Mouse (Mus musculus) c-Kit-positive CD71-positive TER-119-positive erythroid progenitor cells, embryonic 14.5 days (primary cell): ENCODE results near the gene Dpep1.
A peak's percentile ranks its signal among the peaks of the same experiment; 100 is the strongest.
"Not testable (repeated sequence)": the region's sequence is repeated elsewhere in the genome, so short reads cannot be mapped to it uniquely, and the experiment has no call there.

Experiments used
- DNase-seq: peaks from one replicate; pipeline ENCODE4 v3.0.0-alpha.2; 2013; ENCODE audit warnings: low spot score

Gene Dpep1

DNA sequence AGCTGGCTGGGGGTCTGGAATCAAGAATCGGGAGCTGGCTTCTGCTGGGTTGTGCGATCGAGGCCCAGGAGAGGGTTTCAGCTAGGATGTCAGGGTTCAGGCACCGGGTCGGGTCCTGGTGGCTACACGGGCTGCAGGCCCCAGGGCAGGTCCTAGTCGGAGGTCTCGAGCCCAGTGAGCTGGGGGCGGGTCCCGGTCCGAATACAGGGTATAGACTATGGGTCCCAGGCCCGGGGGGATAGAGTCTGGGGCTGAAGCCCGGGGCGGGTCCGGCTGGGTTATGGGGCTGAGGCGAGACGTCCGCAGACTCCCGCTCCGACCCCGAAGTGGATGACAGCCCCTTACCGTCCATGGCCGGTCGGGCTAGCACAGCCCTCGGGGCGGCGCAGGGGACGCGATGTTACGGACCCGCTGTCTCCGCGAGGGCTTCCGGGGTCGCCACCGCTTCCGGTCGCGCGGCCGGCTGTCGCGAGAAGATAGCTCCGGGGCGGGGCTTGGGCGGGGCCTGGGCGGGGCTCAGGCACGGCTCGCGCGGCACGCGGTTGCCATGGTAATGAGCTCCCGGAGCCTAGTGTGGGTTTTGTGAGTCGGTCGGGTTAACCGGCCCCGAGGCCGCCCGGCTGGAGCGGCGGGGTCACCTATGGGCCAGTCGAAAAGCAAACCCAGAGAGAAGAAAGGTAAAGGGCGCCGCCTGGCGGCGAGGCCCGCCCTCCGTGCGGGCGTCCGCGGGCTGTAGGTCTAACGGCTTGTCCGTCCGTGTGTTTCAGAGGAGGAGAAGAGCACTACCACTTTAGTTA lies 26.5 kb downstream of the Dpep1 start, which contains the start of the genes Chmp1a and Spata33:
Chmp1a (minus strand) TSS at position 443 of the 797 bp plus-strand sequence.
Spata33 (plus strand) TSS at position 512 of the 797 bp plus-strand sequence.
- DNase-seq: peak; percentile 89

DNA sequence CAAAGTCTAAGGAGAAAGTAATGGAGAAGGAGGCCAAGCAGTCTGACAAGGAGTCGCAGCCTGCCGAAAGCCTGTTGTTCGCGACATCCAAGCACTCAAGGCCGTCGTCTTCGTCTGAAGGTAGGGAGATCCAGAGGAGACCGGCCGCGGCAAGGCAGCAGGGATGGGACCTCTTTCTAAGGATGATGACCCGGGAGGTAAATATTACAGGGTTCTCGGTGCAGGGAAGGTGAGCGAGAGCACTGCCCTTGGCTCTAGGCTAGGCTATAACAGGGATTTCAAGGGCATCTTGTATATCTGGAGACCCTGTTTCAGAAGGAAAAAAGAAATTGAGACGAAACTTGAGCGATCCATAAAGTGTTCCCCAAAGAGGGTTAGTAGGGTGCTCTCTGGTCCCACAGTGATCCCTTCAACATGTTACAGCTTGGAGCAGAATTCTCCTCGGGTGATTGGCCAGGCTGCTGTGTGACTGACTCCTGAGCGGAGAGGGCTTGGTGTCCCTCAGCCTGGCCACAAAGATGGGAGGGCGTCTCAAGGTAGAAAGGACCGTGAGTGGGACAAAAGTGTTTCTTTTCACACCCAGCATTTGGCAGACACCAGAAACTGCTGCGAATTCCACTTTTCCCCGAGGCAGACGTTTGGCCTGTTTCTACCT lies 27.2 kb downstream of the Dpep1 start:
- DNase-seq: no peak

DNA sequence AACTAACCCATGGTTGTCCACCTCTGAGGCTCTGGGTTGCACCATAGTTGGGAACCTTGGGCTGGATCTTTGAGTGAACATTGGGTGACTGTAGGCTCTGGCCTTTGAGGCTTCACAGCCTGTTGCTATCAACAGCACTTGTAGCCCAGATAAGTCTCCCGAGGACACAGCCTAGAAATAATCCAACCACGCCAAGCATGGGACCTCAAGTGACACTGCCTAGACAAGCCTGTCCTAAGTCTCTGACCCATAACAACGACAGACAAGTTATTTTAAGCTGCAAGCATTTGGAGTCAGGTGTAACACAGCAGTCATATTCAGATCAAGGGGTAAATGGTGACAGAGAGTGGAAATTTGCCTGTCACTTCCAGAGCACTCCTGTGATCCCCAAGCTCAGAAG lies 29.4 kb downstream of the Dpep1 start:
- DNase-seq: no peak

DNA sequence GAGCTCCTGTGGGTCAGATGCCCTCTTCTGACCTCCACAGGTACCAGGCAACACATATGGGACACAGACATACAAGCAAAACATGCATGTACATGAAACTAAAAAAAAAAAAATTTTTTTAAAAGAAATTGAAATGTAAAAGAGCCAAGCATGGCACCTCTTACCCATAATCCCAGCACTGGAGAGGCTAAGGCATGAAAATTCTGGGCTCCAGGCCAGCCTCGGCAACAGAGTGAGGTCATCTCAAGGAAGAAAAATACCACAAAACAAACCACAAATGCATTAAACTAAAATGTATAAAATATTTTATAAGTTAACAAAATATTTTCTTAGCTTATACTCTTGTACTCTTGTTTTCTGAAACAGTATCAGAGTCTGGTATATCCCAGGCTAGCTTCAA lies 34.9 kb downstream of the Dpep1 start:
- DNase-seq: no peak

DNA sequence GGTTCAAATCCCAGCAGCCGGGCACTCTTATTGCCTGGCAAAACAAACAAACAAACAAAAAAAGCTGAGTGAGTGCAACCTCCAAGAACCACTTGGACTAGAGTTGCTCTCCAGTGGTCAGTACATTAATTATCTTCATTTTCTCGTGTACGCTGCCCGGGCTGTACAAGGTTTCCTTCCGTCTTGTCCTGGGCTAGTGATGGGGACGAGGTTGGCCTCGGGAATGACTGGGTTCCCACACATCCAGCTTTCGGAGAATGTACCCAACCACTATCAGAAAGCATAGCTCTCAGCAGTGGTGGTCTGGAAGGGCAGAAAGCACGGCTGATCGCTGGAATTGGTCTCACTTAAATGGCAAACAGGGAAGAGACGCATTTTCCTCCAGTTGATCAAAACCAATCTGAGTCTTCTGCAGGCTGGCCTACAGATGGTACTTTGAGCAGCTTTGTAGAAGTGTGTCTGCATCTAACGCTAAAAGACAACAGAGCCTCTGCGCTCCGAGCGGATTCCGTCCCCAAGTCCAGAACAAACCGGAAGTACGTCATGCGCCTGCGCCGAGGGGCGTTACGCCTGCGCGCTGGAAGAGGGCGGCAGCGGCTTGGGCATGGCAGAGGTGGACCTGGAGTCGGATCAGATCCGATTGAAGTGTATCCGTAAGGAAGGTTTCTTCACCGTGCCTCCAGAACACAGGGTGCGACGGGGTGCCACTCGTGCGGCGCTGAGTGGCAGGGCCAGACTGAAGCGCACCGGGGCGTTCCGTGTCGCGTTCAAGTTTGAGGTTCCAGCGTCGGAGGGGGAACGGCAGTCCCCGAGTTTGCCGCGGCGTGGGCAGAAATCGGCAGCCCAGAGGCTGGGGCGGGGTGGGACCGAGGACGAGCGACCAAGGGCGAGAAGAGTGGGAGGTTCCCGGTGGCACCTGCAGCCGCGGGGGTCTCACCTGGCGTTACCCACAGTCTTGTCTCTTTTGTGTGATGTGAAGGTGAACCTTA lies 38.5 kb downstream of the Dpep1 start, which contains the start of gene Cdk10:
Cdk10 (plus strand) TSS at position 565 of the 989 bp plus-strand sequence.
- peak; percentile 90 for DNase-seq

DNA sequence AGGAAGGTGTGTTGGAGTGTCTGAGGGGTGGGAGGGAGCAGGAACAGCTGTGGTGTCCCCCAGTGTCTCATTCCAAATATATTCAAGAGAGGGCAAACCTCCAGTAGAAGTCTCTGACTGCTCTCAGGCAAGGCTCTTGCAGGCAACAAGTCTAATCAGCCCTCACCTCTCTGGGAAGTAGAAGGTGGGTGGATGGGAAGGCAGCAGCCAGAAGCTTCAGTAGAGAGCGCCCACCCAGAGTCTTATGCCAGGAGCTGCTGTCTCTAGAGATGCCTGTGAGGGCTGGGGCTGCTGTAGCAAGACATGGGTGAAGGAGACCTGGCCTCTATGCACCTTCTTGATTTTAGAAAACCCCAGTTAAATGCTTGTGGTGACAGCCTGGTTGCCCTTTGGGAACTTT lies 42.4 kb downstream of the Dpep1 start:
- DNase-seq: no peak

DNA sequence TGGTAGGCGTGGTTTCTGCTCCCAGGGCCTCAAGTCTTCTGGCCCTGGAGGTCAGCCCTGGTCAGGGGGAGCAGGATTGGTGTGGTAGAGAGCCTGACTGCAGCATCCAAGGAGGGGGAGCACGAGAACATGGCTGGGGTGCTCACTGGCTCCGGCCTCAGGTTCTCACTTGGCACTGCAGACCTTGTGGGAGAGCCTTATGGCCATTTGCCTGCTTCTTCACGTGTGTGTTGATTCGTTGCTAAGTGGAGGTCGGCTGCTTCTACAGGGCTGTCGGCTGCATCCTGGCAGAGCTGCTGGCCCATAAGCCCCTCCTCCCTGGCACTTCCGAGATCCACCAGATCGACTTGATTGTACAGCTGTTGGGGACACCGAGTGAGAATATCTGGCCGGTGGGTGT lies 44.3 kb downstream of the Dpep1 start:
- not testable (repeated sequence) for DNase-seq

DNA sequence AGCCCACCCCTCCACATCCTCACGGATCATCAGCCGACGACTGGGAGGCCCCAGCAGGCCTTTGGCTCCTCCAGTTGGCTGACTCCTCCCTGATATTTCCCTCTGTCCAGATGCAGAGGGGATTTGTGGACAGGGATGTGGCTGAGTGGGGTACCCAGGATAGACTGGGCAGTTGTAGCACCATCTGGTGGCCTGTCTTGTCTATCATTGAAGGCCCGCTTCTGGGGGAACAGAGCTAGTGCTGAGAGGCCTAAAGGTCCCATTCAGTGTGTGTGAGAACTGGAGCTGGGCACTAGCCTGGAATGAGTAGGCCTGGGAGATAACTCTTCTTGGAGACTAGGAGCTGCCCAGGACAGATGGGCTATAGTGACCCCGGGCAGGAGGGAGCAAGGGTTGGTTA lies 45.7 kb downstream of the Dpep1 start:
- no peak for DNase-seq

DNA sequence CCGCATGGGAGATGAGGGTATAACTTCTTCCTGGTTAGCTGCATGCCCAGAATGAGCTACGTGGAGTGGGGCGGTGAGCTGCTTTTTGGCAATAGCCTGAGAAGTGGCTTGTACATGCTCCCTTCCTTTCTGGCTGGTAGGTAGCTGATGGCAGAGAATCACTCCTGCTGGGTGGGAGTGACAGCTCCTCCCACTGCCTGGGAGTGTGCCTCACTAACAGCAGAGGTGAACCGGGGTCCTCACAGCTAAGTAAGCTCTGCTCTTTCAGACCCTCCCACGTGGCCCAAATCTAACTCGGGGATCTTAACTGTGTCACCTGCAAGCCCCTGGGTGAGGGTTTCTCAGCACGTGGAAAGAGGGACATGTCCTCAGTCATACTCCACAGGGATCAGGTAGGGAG lies 46.5 kb downstream of the Dpep1 start:
- DNase-seq: no peak

DNA sequence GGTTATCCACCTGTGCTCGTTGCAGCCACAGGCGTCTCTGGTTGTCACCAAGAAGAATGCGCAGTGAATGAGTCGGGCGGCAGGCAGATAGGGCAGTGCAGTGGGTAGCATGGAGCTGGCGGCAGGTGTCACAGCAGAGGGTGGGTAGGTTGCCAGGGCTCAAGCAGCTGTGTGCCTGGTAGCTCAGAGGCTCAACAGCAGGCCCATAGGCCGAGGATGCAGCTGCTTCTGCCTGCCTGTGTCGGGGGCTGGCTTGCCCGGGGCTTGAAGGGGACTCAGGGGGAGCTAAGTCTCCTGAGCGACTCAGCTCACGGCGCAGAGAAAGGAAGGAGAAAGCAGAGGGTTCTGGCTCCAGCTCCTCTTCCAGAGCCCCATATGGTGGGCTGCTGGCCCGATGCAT lies 47.3 kb downstream of the Dpep1 start:
- no peak for DNase-seq

DNA sequence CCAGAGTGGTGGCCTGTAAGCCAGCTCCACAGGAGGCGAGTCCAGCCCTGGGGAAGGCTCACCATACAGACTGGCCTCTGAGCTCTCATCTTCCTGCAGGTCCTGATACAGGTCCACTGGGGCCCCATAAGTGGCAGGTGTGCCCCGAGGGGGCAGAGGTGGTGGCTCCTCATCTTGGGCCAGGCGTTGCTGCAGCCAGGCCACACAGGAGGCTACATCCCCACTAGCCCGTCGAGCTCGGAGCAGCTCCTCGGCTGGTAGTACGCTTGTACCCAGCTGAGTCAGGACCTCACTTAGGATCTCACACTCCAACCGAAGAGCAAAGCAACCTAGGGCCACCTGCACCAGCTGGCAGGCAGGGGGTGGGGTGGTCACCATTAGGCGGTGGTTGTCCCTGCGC lies 47.7 kb downstream of the Dpep1 start:
- no peak for DNase-seq

DNA sequence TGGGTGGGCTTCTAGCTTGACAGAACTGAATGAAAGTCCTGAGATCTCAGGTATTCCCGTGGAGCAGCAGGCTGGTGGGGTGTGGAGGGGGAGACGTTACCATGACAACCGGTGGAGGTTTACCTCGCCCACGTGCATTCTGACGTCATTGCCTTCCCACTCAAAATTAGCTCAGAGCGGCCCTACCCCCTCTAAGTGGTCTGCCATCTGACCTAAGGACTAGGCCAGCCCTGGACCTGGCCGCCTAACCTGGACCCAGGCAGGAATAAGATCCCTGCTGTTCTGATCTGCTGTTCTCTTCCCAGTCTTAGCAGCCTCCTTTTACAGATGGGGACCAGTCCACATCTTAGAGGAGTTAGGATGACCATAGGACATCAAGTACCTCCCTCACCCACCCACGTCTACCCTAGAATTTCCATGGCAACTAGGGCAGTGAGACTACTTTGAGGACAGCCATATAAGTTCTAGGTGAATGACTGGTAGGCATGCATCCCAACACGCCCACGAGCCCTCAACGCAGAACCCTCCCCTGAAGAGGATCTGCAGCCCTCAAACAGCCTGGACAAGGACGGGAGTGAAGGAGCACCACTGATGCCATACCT lies 49.0 kb downstream of the Dpep1 start:
- no peak for DNase-seq

DNA sequence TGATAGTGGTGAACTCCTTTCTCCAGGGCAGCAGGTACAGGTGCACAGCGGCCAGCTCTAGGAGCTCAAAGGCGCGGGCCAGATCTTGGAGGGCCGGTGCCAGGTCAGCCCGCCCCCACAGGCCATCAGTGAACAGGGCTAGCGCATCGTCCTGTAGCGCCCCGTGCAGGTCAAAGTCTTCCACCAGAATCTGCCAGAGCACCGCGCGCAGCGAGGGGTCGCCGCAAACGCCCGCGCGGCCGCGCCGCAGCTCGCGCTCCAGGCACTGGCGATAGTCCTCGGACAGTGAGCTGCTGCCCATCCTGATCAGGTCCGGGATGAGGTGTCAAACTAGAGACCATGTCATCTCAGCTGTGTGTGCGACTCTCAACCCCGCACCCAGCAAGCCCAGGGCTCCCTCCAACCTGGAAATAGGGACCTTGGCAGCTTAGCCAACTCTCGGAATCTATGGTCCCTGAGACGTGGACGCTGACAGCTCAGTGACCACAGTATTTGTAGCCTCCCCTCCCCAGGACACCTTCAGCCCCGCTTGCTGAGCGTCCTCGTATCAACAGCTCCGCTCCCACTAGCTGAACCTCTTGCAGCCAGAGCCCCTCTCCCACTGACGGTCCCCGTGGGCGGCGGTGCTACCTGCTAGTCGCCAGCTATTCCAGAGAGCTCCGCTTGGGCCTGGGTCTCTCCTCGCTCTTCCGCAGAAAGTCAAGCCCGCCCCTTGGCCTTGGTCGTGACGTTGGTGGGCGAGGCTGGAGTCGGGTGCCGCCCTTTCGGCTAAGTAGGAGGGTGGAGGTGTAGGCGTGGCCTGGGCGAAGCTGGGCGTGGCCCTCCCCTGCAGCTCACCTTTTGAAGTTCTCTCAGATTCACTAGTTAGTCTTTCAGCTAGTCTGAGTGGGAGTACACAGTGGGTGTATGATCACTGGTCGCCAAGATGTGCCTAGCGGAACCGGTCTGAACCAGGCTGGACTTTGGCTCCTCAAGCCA lies 49.8 kb downstream of the Dpep1 start, which contains the start of gene Spata2l:
Spata2l (minus strand) TSS at position 714 of the 978 bp plus-strand sequence.
- DNase-seq: peak; percentile 76

DNA sequence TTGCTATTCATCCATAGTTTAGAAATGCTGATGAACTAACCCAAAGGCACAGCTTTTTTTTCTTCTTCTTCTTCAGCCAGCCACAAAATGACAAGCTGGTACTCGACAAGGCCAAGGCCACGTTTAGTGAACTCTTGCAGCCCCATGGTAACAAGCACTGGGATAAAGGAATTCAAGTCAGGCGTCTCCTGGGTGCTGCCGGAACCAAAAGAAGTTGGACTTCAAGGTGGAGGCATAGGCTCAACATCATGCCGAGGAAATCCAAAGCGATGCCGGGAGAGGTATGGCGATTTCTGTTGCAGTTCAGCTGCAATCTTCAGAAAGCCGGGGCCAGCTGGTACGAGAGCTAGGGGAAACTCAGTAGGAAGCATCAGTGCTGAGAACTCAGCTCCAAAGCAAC lies 53.4 kb downstream of the Dpep1 start:
- DNase-seq: no peak

DNA sequence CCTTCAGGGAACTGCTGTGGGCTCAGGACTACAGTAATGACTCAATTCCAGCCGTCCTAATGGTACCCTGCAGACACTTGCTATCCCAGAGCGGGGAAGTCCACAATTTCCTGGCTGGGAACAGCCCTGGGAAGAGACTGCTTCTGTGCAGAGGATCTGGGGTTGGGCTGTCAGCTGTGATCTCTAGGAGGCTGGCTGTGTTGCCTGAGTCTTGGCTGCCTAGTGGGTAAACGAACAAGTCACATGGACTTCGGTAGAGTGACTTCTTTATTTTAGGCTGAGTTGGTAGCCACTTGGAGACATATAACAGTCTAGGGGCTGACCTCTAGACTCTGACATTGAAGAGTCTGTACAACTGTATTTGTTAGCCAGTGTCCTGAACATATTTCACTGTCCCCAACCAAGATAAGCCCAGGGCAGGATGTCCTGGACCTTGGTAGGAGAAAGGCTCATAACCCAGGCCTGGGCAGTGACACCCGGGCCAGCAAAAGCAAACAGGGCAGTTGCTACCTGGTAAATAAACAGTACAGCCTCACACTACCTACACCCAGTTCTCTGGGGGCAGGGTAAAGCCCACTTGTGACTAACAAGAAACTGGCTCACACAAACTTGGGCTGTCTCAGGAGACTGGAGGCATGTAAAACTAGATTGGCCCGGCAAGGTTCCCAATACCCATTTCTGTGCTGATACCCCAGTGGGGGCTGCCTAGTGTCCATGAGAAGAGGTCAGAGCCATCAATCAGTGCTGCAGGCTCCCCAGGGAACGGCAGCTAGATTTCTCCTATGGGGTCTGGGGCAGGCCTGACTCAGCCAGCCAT lies 56.3 kb downstream of the Dpep1 start:
- DNase-seq: no peak

DNA sequence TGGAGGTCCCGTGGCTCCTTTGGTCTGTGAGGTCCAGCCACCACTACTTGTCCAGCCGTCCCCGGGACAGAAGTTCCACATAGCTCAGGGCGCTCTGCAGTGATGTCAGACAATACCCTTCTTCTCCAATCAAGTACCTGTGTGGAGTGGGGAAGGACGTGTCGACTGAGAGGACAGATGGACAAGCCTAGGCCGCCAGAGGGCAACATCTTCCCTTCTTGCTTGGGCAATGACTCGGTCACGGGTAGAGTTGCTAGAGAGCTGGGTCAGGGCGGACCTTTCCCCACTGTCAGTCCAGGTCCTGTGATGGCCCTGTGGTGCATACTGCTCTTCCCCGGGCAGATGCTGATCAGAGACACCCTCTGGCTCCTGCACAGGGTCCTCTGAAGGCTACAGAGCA lies 57.0 kb downstream of the Dpep1 start:
- no peak for DNase-seq

DNA sequence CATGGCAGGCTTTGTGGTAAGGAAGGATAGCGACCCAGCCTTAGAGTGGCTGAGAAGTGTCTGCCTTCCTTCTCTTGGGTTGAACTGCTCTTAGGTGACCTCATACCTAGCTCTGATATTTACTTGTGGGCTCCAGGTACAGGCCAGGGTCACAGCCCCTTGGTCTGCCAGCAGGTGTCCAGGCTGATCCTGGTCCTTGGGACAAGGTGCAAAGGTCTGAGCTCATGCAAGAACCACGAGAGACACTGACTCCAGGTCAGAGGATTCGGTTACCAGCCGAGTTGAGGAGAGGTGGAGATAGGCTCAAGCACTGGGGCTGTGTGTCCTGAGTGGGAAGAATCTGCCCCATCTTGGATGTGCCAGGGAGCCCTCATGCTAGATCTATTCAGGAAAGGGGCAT lies 58.3 kb downstream of the Dpep1 start:
- no peak for DNase-seq

DNA sequence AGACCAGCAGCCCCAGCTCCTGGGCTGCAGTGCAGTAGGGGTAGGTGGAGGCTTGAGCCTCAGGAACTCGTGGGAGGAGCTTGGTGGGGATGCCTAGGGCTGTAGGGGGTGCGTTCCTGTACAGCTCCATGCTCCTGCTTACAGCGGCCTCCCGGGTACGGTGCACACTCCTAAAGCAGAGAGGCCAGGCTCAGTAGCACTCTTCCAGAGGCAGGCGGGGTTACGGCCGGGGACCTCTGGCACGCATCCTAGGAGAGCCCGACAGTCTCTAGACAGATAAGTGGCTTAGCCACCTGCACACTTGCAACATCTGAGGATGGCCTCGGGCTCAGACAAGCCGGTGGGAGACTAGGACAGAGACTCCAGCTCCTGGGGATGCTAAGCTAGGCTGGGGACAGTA lies 59.5 kb downstream of the Dpep1 start:
- DNase-seq: no peak

DNA sequence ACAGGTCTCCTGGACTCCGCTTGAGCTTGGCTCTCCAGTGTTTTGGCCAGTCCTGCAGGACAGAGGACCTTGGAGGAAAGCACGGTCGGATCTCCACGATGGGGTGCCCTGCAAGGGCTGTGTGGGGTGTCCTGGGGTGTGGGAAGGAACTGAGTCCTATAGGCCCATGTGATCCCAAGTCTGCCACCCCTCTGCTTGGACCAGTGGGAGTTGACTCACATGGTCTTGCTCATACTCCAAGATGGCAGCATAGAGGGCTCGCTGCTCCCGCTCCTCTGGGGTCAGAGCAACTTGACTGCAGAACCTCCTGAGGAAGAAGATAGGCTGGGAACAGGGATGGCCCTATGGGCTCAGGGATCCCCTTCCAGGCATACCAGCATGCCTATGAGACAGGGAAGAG lies 61.7 kb downstream of the Dpep1 start:
- no peak for DNase-seq

DNA sequence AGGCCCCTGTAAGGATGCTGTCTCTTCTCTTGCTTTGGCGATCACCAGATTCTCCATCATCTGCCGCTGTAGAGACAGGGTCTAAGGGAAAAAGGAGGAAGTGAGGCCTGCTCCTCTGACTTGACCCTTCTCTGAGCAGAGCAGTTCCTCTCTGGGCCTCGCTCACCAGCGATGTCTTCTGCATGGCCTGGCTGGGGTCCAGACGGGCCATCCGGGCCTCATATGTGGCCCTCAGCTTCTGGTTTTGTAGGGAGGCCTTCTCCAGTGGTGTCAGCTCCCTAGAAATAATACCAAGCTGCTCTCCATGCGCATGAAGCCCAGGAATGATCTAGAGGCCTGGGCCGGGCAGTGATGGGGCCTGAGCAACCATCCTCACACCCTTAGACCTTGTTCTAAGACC lies 62.6 kb downstream of the Dpep1 start:
- no peak for DNase-seq
